Mouse (Mus musculus): ENCODE measurements around the gene Ankrd22.

DNA sequence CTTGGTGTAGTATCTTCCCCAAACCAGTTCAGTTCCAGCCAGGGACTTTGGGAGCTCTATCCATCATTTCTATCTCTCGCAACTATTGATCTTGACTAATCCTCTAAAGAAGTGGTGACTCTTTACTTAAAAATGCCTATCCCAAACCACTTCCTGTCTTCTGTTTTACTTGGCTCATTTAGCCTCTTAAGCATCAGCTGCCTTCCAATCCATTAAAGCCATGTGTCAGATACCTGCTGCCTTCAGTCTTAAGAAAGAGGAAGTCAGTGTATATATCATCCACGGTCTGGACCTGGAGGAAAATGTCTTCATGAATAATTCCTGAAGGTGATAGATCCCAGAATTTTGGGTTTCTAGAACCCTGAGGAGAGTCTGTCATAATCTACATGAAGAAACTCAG, 14.5 kb upstream of the Ankrd22 start:
- TF ChIP-seq POLR2A (IDR thresholded peaks at IDR 0.05; ENCODE audit: low read depth, low read length) (no peak), CTCF (IDR thresholded peaks at IDR 0.05; ENCODE audit: borderline replicate concordance, insufficient read depth, low read length) (no peak)

Data from embryonic fibroblast, embryonic 13.5 days (primary cell).